Mouse (Mus musculus) limb, embryonic 11.5 days (tissue): ENCODE results near the gene Zfp655. TPM values are rescaled to one million over a fixed set of nuclear protein-coding genes. Genes with fewer than 3 reads are reported as not detected.

Source experiments
- ATAC-seq: fragments of 200-750 bp; cut with Nextera tagmentation; 2 replicates; pipeline ENCODE4 v1.8.0; 2017; ENCODE audit warnings: low read depth; ENCODE audit not compliant: insufficient number of reproducible peaks, low FRiP score, low TSS enrichment
- DNase-seq: peaks from one replicate; pipeline ENCODE4 v3.0.0-alpha.2; 2015; ENCODE audit warnings: low spot score
- H3K27ac ChIP-seq: fragments of 300-500 bp; sonication (generic); replicated peaks from 2 replicates; pipeline ENCODE4 v1.5.1; 2014; ENCODE audit warnings: low read depth, mild to moderate bottlenecking, low read length
- H3K27me3 ChIP-seq: fragments of 300-500 bp; sonication (generic); 2 replicates; pipeline ENCODE4 v1.6.1; 2014; ENCODE audit warnings: mild to moderate bottlenecking, low read length, mixed read lengths; ENCODE audit not compliant: control insufficient read depth, insufficient read depth
- H3K36me3 ChIP-seq: fragments of 300-500 bp; sonication (generic); 2 replicates; pipeline ENCODE4 v1.6.1; 2014; ENCODE audit warnings: mild to moderate bottlenecking, low read length, moderate library complexity, mixed read lengths; ENCODE audit not compliant: control insufficient read depth, insufficient read depth
- H3K4me1 ChIP-seq: fragments of 300-500 bp; sonication (generic); 2 replicates; pipeline ENCODE4 v1.6.1; 2014; ENCODE audit warnings: low read length, mixed read lengths; ENCODE audit not compliant: control insufficient read depth, insufficient read depth
- H3K4me2 ChIP-seq: fragments of 300-500 bp; sonication (generic); 2 replicates; pipeline ENCODE4 v1.6.1; 2014; ENCODE audit warnings: low read depth, mild to moderate bottlenecking, moderate library complexity; ENCODE audit not compliant: severe bottlenecking
- H3K4me3 ChIP-seq: fragments of 300-500 bp; sonication (generic); 2 replicates; pipeline ENCODE4 v1.5.1; 2014; ENCODE audit warnings: low read depth, low read length
- H3K9ac ChIP-seq: fragments of 300-500 bp; sonication (generic); 2 replicates; pipeline ENCODE4 v1.6.1; 2014; ENCODE audit warnings: mild to moderate bottlenecking, low read length
- H3K9me3 ChIP-seq: fragments of 300-500 bp; sonication (generic); 2 replicates; pipeline ENCODE4 v1.6.1; 2016; ENCODE audit warnings: low read length; ENCODE audit not compliant: control insufficient read depth
- WGBS: fragments of 180-500 bp; shearing (Covaris S2); extraction: QIAGEN DNeasy Blood & Tissue Kit; methylation state at CpG from one replicate; pipeline ENCODE4 v1.1.7; 2014; 5-methylcytosine and 5-hydroxymethylcytosine counted together
- polyA plus RNA-seq: library from polyadenylated mRNA; unstranded; fragments of >200 nt; fragmentation: Nextera tagmentation; extraction: Ambion mirVana; gene quantifications from 2 replicates; pipeline ENCODE4 v1.2.1, GENCODE M21; 2014

The Zfp655 gene
- polyA plus RNA-seq, 1 experiment from 2014 or later = 34.4 TPM

GRCm38 (mm10) chr5:145213505-145213904 lies 18.0 kb upstream of the Zfp655 start:
- DNase-seq (no peak), ATAC-seq (no peak)
- Histone ChIP-seq H3K4me2 (no peak overlapping the region), H3K9me3 (no peaks in the 10 kb centered on the region), H3K36me3 (peaks cover 3% of the 10 kb centered on the region), H3K9ac (no peak overlapping the region), H3K4me1 (no peaks in the 10 kb centered on the region), H3K4me3 (no peak overlapping the region), H3K27ac (no peak overlapping the region), H3K27me3 (no peaks in the 10 kb centered on the region)
- WGBS = 91% methylated on average over 3 of the region's 3 CpGs

GRCm38 (mm10) chr5:145214679-145215078 lies 16.8 kb upstream of the Zfp655 start:
- Histone ChIP-seq H3K36me3 (peaks cover 3% of the 10 kb centered on the region), H3K27me3 (no peaks in the 10 kb centered on the region), H3K4me3 (no peak overlapping the region), H3K4me2 (no peak overlapping the region), H3K9ac (no peak overlapping the region), H3K27ac (no peak overlapping the region), H3K4me1 (no peaks in the 10 kb centered on the region), H3K9me3 (no peaks in the 10 kb centered on the region)
- ATAC-seq = no peak
- no peak for DNase-seq
- WGBS = 72% methylated on average over 4 of the region's 4 CpGs

- no peak for DNase-seq
- no peak for ATAC-seq
- Histone ChIP-seq H3K9me3 (no peaks in the 10 kb centered on the region), H3K4me1 (no peaks in the 10 kb centered on the region), H3K4me3 (no peak overlapping the region), H3K27me3 (no peaks in the 10 kb centered on the region), H3K27ac (no peak overlapping the region), H3K4me2 (no peak overlapping the region), H3K9ac (no peak overlapping the region), H3K36me3 (peaks cover 14% of the 10 kb centered on the region)
- WGBS = 92% methylated on average over 6 of the region's 6 CpGs
Measured at GRCm38 (mm10) chr5:145217746-145218145, 13.8 kb upstream of the Zfp655 start.

- Histone ChIP-seq H3K4me2 (no peak overlapping the region), H3K4me1 (no peaks in the 10 kb centered on the region), H3K9ac (no peak overlapping the region), H3K27ac (no peak overlapping the region), H3K27me3 (no peaks in the 10 kb centered on the region), H3K9me3 (no peaks in the 10 kb centered on the region), H3K4me3 (no peak overlapping the region), H3K36me3 (peaks cover 14% of the 10 kb centered on the region)
- ATAC-seq = no peak
- WGBS = 92% methylated on average over 21 of the region's 21 CpGs
- DNase-seq = no peak
Measured at GRCm38 (mm10) chr5:145218206-145218605, 13.3 kb upstream of the Zfp655 start.

DNA sequence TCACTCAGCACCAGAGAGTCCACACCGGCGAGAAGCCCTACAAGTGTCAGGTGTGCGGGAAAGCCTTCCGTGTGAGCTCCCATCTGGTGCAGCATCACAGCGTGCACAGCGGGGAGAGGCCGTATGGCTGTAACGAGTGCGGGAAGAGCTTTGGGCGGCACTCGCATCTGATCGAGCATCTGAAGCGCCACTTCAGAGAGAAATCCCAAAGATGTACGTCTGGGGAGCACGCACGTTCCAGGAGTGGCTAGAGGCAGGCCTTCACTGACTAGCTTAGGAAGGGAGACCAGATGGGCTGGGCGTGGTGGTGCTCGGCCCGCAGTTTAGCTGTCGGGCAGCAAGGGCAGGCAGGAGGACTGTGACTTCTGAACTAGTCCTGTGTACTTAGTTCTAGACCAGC lies 12.8 kb upstream of the Zfp655 start:
- 95% methylated on average over 20 of the region's 20 CpGs for WGBS

DNA sequence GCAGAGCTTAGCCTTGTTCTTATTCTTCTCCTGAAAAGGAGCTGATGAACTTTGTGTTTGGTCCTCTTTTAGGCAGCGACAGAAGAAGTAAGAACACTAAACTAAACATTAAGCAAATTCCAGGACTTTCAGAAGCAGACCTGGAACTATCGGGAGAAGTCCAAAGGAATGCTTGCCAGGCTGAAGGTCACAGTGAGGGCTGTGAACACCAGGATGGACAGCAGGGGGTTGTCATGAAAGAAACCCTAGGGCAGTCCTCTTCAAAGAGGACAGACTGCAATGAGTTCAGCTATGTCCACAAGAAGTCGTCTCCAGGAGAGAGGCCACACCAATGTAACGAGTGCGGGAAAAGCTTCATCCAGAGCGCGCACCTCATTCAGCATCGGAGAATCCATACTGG lies 11.5 kb upstream of the Zfp655 start:
- Histone ChIP-seq H3K9me3 (no peaks in the 10 kb centered on the region), H3K27ac (no peak overlapping the region), H3K36me3 (peaks cover 14% of the 10 kb centered on the region; the same call in 1 of the 2 replicates), H3K9ac (no peak overlapping the region), H3K4me3 (no peak overlapping the region), H3K4me2 (no peak overlapping the region), H3K4me1 (no peaks in the 10 kb centered on the region), H3K27me3 (no peaks in the 10 kb centered on the region)
- no peak for DNase-seq
- ATAC-seq = no peak
- 95% methylated on average over 8 of the region's 8 CpGs for WGBS

More for the DNA sequence above, 12.8 kb upstream of the Zfp655 start:
- Histone ChIP-seq H3K9ac (no peak overlapping the region), H3K4me3 (no peak overlapping the region), H3K4me1 (no peaks in the 10 kb centered on the region), H3K27me3 (no peaks in the 10 kb centered on the region), H3K27ac (no peak overlapping the region), H3K4me2 (no peak overlapping the region), H3K9me3 (no peaks in the 10 kb centered on the region), H3K36me3 (peaks cover 14% of the 10 kb centered on the region; the same call in 1 of the 2 replicates)
- ATAC-seq (no peak), DNase-seq (no peak)

- no peak overlapping the region for H3K4me3 ChIP-seq
- H3K9ac ChIP-seq = no peak overlapping the region
- DNase-seq (no peak), ATAC-seq (no peak)
- H3K4me2 ChIP-seq = no peak overlapping the region
- no peaks in the 10 kb centered on the region for H3K4me1 ChIP-seq
- 80% methylated on average over 5 of the region's 5 CpGs for WGBS
- no peak overlapping the region for H3K27ac ChIP-seq
- no peaks in the 10 kb centered on the region for H3K9me3 ChIP-seq
- H3K27me3 ChIP-seq = no peaks in the 10 kb centered on the region
- peaks cover 14% of the 10 kb centered on the region; the same call in 1 of the 2 replicates for H3K36me3 ChIP-seq
Measured at GRCm38 (mm10) chr5:145222840-145223239, 8.7 kb upstream of the Zfp655 start.

DNA sequence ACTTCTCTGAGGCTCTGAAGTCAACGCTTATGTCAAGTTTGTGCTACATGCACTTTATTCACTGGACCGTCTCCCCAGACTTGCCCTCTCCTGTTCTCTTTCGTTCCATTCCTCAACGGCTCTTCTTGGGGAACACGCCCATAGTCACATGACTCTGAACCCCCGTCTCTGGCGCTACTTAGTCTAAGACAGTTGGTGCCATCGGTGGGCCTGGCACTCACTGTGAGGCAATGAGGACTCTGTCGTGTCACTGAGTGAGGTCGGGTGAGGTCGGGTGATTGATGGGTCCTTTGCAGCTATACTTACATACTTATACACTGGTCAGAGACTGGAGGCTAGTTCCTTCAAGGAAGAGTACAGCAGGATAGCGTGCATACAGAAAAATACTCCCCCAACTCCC lies 8.1 kb upstream of the Zfp655 start:
- Histone ChIP-seq H3K9me3 (no peaks in the 10 kb centered on the region), H3K4me3 (no peak overlapping the region), H3K36me3 (peaks cover 14% of the 10 kb centered on the region; the same call in 1 of the 2 replicates), H3K27ac (no peak overlapping the region), H3K27me3 (no peaks in the 10 kb centered on the region), H3K4me2 (no peak overlapping the region), H3K4me1 (no peaks in the 10 kb centered on the region), H3K9ac (no peak overlapping the region)
- 84% methylated on average over 12 of the region's 12 CpGs for WGBS
- ATAC-seq (no peak), DNase-seq (no peak)

GRCm38 (mm10) chr5:145226453-145226852 lies 5.1 kb upstream of the Zfp655 start:
- H3K4me1 ChIP-seq = 0 out of 2 replicates have a peak, but pooled peaks cover 3% of the 10 kb centered on the region
- no peak overlapping the region for H3K4me3 ChIP-seq
- no peak for DNase-seq
- peaks cover 4% of the 10 kb centered on the region; the same call in 1 of the 2 replicates for H3K36me3 ChIP-seq
- no peaks in the 10 kb centered on the region for H3K27me3 ChIP-seq
- H3K4me2 ChIP-seq = no peak overlapping the region
- no peaks in the 10 kb centered on the region for H3K9me3 ChIP-seq
- 66% methylated on average over 2 of the region's 2 CpGs for WGBS
- H3K9ac ChIP-seq = no peak overlapping the region
- H3K27ac ChIP-seq = no peak overlapping the region
- no peak for ATAC-seq
